Mouse (Mus musculus) adrenal gland, adult (tissue): ENCODE data around the gene Mmd2.

Experiments
- DNase-seq, 2 experiments: peaks; one replicate each; pipeline ENCODE4 v3.0.0; 2022 to 2023; ENCODE audit warnings: low spot score in 1 of 2; ENCODE audit not compliant: inconsistent age in 2 of 2

The Mmd2 gene

DNA sequence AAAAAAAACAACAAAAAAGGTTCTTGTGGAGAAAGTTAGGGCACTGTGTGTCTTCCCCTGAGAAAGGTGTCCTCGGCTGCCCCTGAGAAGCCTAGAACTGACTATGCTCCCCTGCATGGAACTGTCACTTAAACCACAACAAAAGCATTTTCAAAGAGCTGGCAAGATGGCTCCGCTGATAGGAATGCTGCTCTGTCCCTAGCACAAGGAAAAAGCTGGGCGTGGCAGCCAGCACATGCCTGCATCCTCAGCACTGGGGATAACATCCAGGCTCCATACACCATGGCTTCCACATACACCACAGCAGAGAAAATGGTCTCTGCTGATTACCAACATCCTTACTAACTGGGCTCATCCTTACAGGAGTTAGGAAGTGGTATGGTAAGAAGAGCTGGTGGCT is 61.5 kb downstream of the Mmd2 start:
- no peak for DNase-seq

DNA sequence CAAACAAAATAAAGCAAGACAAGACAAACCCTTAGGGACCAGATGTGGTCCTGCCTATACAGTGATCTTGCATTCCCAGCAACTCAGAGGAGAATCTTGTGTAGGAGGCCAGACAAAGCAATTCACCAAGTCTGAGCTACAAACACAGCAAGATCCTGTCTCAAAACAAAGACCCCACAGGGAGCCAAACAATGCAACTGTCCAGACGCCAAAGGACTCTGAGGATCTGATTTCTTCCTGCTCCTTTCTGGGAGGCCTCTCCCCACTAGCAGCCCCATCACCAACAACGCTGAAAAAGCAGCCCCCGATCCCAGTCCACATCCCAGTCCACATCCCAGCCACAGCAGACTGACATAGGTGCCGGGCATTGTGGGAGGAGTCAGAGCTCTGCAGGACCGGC is 62.3 kb downstream of the Mmd2 start:
- no peak for DNase-seq

DNA sequence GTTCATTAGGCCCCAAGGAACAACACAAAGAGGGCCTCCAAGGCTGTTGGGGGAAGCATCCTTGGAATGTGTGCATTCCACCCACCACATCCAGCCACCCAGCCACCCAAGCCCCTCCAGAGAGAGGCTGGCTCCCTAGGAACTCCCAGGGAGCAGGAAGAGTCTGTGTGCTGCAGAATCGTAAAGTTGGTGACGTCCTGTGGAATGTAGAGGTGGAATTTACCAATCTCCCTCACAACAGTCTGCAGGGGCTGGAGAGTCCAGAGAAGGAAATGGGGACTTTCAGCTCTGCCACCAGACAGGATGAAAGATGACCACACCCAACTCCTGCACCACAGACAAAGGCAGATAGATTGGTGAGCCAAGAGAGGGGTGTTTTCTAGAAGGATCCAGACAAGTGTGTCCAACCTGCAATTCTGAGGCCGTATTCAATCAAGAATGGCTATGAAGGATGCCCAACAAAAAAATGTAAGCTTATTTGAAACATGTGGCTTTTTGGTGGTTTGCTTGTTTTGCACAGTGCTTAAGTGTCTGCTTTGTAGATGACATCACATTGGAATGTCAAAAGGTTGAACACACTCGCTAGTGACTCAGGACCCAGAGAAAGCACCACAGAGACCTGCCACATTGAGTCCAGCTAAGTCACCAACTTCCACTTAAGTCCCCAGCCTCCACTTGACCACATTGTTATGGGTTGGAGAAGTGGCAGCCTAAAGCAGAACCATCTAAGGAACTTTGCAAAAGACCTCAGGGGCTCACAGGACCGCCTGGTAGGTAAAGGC is 63.4 kb downstream of the Mmd2 start:
- DNase-seq: no peak

DNA sequence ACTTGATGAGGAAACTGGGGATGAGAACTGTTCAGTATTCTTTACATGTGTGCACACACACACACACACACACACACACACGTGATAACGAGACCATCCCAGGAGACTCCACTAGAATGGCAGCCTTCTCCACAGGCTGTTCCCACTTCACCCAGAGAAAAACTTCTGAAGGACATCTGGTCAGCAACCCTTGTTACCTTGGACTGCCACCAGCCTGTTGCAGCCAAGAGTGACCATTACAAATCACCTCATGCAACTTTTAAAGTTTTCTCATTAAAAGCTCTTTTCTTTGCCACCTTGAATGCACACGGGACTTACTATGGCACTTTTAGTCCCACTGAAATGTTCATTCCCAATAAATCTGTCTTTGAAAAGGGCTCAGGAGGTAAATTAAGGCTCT is 71.3 kb downstream of the Mmd2 start:
- DNase-seq: peak; percentile 38 to 73

DNA sequence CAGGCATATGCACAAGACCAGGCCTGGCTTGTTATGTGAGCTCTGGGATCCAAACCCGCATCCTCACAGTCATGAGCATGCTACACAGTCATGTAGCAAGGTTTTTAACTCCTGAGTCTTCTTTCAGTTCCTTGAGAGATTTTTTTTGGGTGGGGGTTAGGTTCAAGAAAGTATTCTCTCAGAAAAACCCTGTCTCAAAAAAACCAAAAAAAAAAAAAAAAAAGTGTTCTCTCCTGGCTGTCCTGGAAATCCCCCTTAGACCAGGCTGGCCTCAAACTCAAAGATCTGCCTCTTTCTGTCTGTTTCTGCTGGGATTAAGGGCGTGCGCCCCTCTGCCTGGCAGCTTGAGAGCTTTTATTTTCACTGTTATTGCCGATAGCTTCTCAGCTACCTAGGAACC is 73.2 kb downstream of the Mmd2 start:
- no peak for DNase-seq

DNA sequence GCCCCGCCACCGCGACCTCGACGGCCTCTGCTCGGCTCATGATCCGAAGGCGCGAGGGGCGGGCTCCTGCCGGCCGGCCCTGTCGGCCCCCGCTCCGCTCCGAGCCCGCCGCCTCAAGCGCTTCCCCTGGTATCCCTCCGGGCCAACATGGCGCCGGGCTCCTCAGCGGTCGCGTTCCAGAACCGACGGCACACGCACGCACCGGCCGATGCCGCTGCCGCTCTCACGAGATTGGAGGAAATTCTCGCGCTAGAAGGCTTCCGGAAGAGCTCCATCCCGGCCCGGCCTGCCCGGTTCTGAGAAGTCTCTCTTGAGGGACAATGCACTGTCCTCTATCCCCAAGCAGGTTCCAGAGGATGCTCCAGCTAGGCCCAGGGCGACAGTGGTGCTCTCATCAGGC is 78.7 kb downstream of the Mmd2 start, which contains the start of gene Papolb:
Gene Papolb, minus strand, starts transcription at position 162 of the 400 bp plus-strand sequence.
- DNase-seq: no peak

DNA sequence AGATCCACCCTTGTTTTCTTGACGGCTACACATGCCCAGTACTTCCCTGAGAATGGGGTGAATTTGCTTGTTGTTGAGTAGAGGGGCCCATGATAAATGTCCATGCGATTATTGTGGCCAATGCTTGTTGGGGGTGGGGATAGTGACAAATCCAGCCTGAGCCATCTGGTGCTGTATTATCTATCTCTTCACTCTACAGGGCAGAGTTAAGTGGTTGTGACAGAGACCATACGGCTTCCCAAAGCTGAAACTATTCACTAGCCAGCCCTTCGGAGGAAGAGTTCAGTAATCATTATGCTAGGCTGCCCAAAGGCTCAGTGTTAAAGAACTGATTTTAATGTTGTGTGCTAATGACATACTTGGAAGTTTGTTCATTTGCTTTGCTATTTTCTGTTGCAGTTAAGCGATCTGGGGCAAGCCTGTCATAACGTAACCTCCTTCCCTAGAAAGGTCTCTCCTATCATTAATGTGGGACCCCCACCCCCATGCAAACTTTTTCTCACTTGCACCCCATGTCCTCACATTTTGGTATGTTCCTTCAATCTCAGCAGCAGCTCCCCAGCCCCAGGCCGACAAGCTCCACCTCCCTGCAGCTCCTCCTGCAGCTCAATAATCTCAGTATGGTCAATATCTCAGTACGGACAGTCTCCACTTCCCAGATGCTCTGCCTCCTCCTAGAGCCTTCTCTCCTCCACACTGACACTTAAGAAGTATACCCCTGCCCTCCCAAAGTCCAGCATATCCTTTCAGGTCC is 83.7 kb downstream of the Mmd2 start:
- DNase-seq: no peak

DNA sequence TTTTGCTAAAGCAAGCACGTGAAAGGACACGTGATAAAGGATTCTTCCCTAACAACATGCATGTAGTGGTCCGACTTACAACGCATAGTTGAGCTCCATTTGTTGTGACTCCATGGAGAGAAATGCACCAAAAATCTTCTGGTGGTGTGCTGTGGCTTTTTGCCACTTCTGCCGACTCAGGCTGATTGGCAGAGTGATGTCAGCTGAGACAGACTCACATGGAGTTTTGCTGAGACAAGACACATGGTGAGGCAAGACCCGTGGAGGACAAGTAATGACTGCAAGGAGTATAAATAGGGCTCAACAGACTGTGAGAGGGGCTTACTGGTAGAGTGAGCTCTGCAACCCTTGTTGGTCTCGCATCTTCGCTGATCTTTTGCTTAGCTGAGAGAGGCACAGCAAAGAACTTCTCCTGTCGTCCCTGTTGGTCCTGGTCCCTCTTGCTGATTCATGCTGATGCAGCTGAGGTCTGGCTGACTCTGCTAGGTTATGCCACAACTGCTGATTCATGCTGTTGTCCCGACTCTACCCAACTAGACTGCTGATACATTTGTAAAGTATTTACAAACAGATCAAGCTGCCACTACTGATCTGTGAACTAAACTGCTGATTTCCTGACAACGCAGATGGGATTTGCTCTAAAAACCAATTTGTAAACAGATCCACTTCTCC is 87.3 kb downstream of the Mmd2 start:
- DNase-seq: peak; percentile 55 to 80

DNA sequence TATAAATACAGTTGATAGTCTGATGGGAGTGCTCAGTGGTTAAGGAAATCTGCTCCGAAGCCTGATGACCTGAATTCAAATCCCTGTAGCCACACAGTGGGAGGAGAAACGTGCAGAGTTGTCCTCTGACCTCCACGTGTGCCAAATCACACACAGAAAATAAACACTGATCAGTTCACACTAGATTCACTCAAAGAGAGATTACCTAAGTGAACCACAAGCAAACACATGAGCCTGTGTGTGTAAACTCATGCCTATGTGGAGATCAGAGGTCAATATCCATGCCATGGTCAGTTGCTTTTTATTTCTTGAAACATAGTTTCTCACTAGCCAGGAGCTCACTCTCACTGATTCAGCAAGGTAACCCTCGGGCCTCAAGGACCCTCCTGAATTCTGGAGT is 88.2 kb downstream of the Mmd2 start:
- no peak for DNase-seq

DNA sequence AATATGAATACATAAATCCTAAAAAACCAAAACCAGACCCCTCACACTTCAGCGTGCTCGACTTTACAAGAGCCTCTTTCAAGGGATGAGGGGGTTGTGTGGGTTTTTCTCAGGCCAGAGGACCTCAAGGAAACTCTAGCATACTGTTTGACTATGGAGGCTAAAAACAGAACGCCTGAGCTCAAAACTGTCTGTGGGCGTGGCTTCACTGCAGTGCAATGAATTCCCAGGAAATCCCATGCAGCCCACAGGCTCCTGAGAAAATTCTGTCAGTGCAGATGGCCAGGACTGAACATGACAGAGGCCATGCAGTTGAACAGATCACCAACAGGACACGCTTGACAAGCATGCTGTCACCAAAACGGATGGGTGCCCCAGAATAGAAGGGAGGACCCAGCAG is 89.6 kb downstream of the Mmd2 start:
- no peak for DNase-seq
